Mouse (Mus musculus): Measurements from ENCODE around the gene Olfr665.

GRCm38 (mm10) chr7:104843731-104844287 is 34.0 kb upstream of the Olfr665 start:
- TF ChIP-seq CTCF (IDR thresholded peaks at IDR 0.05; ENCODE audit: low read depth): no peak
- no peak for TF ChIP-seq EP300 (IDR thresholded peaks at IDR 0.05; ENCODE audit: low read depth)

Measured in liver, embryonic 14.5 days (tissue).